Mouse (Mus musculus) gastrocnemius, postnatal 10 days (tissue): ENCODE data around the gene Ddx51. TPM values are rescaled to one million over a fixed set of nuclear protein-coding genes. Genes with fewer than 3 reads are reported as not detected.

Experiments
- DNase-seq: peaks from one replicate; pipeline ENCODE4 v3.0.0; 2021; ENCODE audit warnings: mixed read lengths
- long read RNA-seq, 2 experiments: library from polyadenylated mRNA; stranded (forward); transcript quantifications; one replicate each; pipeline ENCODE4 v2.0.0; 2021
- total RNA-seq, 2 experiments: library from RNA; stranded (reverse); gene quantifications; 2 replicates each; pipeline ENCODE4 v1.2.3; 2021

Gene Ddx51
- 10 to 100 TPM in 1 of 2 experiments, 1 to 10 TPM in 1; 9.5 to 10.8 TPM for total RNA-seq
- long read RNA-seq, experiment 1, full-length matches to known transcripts, result 5 of 5 reads
- long read RNA-seq, experiment 1, partial matches to known transcripts, result 0 of 5 reads
- long read RNA-seq, experiment 1, other reads (novel, unspliced or antisense), result 0 of 5 reads
- long read RNA-seq, experiment 2, full-length matches to known transcripts, result 2 of 2 reads
- long read RNA-seq, experiment 2, partial matches to known transcripts, result 0 of 2 reads
- long read RNA-seq, experiment 2, other reads (novel, unspliced or antisense), result 0 of 2 reads

- DNase-seq, result peak; percentile 99
Observed at GRCm38 (mm10) chr5:110652719-110653648, at the start of gene Ddx51, which contains the start of gene Noc4l. Ddx51 (plus strand) TSS chr5:110653451. Noc4l (minus strand) TSS chr5:110653417.

DNA sequence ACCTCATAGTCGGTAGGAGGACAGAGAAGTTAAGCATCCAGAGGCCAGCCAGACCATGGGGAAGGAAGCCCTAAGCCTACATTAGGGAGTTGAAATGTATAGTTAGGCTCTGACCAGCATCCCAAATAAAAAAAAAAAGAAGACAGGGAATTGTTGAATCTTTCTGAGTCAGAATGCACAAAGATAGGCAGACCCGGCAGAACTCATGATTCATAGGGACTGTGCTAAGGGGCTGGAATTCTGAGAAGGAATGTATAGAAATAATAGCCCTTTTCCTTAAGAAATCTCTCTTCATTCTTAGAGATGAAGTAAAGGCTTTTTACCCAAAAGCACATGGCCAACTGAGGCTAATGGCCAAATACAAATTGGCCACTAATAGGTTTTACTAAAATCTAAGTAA lies 48.9 kb upstream of the Ddx51 start:
- no peak for DNase-seq

- no peak for DNase-seq
Observed at GRCm38 (mm10) chr5:110605531-110606221, 47.6 kb upstream of the Ddx51 start.

GRCm38 (mm10) chr5:110607767-110608166 lies 45.5 kb upstream of the Ddx51 start:
- DNase-seq, result no peak

DNA sequence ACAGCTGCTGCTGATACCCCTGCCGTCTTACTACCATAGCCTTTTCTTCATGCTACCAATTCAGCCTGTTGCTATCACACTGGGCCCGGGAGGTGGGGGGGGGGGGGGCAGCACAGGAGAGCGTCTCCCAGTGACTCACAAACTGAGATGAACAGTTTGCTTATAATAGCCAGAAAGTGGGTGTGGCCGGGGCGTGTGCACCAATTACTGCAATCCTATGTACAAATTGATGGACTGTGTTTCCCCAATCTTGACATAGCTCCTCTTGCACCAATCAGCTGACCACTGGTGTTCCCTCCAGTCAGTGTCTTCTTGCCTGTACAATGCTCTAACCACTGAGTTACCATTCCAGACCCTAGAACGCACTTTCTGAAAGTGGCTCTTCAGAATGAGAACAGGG lies 44.9 kb upstream of the Ddx51 start:
- DNase-seq, result no peak

- no peak for DNase-seq
Observed at GRCm38 (mm10) chr5:110608941-110609340, 44.3 kb upstream of the Ddx51 start.

DNA sequence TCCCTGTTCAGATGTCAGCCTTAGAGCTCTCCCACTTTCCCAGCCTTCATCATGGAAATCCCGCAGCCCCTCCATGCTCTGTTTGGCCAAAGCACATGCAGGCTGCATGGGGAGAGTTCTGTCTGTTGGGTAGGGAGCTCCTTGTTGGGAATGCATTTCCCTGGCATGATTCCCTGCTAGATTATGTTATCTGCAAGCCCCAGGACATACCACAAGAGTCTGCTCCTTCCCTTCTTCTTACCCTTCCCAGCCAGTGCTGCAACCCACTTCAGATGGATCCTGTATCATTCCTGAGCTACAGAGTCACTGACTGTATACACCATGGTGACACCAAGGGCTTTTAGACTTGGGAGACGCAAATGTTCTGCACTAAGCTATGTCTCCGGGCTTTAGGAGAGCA lies 43.8 kb upstream of the Ddx51 start:
- no peak for DNase-seq

DNA sequence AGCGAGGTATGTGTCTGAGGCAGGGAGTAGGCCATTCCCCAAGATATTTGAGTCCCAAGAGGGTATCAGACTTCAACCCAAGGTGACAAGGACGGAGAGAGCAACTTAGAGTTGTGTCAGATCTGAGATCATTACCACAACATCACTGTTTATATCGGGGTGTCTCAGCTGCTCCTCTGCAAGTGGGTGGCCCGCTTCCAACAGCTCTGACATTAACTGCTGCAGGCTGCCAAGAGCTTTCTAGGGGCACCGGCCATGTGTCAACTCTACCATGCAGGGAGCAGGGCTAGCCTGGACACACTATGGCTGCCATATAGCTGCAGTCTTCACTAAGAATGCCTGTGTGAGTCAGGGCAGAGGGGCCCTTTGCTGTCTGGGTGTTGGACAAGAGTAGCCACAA lies 43.4 kb upstream of the Ddx51 start:
- no peak for DNase-seq

- no peak for DNase-seq
Observed at GRCm38 (mm10) chr5:110610484-110610883, 42.8 kb upstream of the Ddx51 start.

DNA sequence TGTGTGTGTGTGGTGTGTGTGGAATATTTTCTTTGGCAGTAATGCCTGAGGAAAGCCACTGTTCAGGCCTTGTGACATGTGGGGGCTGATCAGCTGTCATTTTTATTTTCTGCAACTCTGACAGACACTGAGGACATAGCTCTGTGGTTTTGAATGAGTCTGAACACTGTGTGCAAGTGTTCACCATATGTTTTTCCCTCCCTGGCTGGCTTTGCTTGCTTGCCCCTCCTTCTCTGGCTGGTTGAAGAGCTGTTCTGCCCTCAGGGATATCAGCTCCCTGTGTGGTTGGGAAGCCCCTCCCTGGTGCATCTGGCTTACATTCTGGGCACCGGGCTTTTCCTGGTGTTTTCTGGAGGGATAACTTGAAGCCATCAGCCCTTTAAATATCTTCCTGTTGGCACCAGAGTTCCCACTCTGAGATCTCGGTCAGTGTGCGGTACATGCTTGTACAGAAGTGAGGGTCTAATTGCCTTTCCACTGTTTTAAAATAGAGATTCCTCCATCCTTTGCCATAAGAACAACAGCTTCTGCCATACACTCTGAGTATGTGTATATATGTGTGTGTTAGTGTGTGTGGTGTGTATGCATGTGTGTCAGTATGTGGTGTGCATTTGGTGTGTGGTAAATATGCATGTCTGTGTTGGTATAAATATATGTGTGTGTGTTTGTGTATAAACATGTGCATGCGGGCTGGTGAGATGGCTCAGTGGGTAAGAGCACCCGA lies 41.7 kb upstream of the Ddx51 start:
- DNase-seq, result no peak

- no peak for DNase-seq
Observed at GRCm38 (mm10) chr5:110619226-110619625, 34.0 kb upstream of the Ddx51 start.

DNA sequence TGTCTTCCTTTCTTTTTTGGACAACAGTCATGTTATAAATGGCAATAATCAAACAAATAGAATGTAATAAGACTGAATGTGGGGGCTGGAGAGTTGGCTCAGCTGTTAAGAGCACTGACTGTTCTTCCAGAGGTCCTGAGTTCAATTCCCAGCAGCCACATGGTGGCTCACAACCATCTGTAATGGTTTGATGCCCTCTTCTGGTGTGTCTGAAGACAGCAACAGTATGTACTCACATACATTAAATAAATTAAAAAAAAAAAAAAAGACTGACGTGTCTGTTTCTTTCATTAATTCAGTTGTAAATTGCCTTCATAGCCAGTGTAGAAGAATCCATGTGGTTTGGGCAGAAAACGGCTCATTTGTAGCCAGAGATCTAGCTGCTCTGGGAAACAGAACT lies 28.9 kb upstream of the Ddx51 start:
- DNase-seq, result no peak

- DNase-seq, result no peak
Observed at GRCm38 (mm10) chr5:110627351-110627750, 25.9 kb upstream of the Ddx51 start.

DNA sequence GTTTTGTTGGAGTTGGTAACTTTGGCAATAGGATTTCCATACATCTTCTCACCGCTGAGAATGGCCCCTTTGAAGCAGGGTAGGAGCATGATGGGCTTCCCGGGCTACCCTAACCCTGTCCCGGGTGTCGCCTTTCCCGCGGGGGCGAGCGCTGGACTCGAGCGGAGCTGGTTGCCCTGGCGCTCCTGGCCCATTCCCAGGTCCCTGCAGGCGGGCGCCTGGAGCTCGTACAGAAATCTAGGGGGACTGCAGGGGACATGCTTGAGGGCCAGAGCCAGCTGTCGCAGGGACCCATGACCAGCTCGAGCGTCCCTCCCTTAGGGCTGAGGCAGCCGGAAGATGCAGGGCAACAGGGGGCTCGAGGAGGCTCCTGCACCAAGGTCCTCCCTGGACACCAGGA lies 25.1 kb upstream of the Ddx51 start:
- peak; percentile 37 for DNase-seq

DNA sequence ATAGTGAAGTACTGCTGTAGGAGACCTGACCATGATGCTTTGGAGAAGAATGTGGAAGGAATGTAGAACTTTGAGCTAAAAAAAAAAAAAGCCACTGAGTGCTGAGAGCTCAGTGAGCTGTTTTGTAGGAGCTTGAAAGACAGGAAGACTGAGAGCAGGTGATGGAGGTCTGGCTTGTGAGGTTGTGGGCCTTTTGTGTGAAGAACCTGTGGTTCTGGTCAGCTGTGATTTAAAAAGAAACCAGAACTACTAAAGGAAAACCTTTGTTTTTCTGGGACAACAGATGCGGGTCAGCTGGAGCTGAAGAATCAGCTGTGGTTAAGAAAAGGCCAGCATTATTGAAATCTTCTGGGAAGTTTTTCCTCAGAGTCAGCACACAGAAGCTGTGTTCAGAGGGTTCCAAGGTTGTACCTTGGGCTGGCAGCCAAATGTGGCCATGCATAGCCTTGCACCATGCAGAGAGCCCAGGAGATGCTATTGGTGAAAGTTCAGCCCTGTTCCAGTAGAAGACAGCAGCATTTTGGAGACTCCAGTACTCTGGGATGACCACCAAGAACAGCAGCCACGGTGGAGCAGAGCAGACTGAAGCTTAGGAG lies 23.6 kb upstream of the Ddx51 start:
- DNase-seq, result no peak

DNA sequence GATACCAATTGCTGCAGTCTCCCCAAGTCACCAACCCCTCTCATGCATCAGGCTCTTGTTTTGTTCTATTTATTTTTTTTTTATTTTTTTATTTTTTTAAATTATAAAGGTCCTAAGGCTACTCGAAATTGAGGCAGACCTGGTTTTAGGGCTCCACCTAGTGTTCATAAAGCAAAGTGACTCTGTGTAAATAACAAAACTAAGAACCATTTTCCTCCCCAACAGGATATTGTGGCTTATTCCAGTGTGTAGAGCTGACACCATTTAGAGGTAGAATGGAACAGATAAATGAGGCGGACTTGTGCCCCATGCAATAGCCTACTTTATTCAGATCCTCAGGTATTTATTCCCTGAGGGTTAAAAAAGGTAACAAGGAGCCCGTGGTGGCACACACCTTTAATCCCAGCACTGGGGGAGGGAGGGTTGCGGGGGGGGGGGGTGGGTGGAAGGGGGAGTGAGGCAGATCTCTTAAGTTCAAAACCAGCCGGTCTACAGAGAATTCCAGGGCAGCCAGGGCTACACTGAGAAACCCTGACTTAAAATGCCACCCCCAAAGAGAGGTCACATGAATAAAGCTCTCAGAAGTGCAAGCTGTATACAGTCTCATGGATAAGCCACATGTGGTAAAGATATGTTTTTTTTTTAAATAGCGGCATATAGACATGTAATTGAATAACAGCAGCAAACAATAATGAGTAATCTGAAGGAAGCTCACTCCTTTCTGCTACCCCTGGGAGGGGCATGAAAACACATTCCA lies 17.1 kb upstream of the Ddx51 start:
- no peak for DNase-seq

DNA sequence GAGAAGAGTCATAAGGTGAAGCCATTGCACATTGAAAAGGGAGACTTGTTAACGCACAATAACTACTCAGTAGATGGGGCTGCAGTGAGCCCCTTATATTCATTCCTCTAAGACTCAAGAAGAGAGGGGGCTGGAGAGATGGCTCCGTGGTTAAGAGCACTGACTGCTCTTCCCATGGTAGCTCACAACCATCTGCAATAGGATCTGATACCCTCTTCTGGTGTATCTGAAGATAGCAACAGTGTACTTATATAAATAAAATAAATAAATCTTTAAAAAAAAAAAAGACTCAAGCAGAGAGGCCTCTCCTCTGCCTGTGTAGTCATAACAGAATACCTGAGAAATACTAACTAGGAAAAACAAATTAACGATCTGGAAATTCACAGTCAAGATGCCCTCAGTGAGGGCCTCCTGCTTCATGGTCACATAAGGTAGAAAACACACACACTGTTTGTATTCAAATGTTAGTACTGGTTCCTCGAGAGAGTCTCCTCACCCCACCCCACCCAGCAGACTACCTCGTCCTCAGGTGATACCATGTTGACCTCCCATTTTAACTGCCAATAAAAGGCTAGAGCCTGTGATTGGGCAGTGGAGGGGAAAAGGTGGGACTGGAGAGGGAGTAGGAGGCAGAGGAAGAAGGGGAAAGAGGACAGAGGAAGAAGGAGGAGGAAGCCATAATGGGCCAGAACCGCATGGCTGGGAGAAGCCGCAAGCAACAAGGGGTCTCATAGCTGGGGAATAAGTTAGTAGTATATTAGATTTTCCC lies 14.8 kb upstream of the Ddx51 start:
- DNase-seq, result no peak

GRCm38 (mm10) chr5:110639459-110639858 lies 13.8 kb upstream of the Ddx51 start:
- DNase-seq, result peak; percentile 46

- DNase-seq, result no peak
Observed at GRCm38 (mm10) chr5:110646377-110646776, 6.9 kb upstream of the Ddx51 start.

- DNase-seq, result no peak
Observed at GRCm38 (mm10) chr5:110653686-110654085, 435 bp downstream of the Ddx51 start.
